Mouse (Mus musculus): Measurements from ENCODE around the gene Tbc1d2b.

Gene Tbc1d2b

DNA sequence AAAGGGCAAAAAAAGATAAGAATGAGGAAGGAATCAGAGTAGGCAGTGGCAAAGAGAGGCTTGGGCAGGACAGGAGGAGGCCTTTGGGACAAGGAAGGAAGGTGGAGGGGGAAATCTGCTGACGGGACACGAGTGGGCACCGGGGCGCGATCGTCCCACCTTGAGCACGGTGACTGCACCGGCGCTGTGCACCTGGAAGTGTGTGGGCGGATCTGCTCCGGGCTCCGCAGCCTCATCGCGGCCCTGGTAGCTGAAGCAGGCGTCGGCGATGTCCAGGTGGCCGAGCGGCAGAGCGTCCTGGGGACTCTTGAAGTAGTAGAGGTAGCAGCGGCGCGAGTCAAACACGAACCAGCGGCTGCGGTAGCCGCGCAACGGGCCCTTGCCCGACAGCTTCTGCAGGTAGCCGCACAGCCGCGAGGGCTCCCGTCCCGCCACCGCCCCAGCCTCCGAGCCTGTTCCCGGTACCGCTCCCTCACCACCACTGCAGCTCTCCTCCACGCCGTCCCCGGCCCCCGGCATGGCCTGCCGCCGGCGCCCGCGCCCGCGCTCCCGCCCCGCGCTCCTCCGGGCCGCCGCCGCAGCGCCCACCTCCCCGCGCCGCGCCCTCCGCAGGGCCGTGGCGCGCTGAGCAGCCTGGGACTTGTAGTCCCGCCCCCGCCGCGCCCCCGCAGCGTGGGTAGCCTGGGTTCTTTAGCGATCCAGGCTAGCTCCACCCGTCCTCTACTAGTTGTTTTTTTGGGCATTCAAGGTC lies at the start of gene Tbc1d2b:
TSS of gene Tbc1d2b (minus strand) at position 612 of the 751 bp plus-strand sequence.
- peak; percentile 86 for ATAC-seq (ENCODE audit: insufficient number of reproducible peaks, low FRiP score, low TSS enrichment)

DNA sequence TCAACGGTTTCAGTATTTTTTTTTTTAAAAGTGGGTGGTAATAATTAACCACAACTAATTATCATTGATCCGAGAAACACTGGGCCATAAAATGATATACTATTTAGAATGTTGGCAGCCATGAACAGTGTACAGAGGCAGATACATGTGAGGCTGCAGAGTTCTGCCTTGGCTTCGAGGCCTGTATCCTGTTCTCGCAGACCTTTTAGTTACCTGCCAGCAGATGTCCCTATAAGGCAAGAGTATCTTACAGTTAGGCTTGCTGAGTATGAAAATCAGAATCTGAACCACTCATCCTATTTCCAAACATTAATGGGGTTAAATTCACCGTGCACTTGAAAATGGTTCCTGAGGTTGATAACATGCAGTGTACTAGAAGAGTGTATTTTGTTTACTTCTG lies 45.7 kb upstream of the Tbc1d2b start:
- peak; percentile 66; the same call in 1 of the 2 replicates for ATAC-seq (ENCODE audit: insufficient number of reproducible peaks, low FRiP score, low TSS enrichment)

DNA sequence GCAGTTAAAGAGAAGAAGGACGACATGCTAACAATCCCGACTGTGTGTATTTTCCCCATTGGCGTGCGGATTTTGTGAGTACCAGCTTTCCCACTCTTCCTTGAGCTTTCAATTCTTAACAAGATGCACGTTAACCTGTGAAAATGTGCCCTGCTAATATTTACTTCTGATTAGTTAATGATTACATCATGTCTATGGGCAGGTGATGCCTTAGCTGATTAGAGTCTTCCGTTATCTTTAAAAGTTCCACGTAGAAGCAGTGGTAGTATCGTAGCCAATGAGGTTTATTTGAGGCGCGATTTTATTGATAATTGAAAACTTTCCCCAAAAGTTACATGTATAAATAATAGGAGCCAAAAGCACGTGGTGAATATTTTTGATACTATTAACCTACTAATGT lies 45.1 kb upstream of the Tbc1d2b start:
- no peak for ATAC-seq (ENCODE audit: insufficient number of reproducible peaks, low FRiP score, low TSS enrichment)

DNA sequence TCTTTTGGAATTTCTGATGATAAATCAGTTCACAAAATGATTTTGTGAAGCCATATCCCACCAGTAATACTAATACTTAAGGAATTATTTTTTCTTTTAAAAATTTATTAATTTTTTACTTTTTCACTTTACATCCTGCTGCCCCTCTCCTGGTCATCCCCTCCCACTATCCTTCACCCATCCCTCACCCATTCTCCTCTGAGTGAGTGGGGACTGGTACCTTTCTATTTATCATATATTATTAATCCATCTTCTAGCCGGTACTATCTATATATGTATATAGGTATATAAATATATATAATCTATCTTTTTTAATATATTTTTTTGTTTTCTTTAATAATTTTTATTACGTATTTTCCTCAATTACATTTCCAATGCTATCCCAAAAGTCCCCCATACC lies 33.6 kb upstream of the Tbc1d2b start:
- ATAC-seq (ENCODE audit: insufficient number of reproducible peaks, low FRiP score, low TSS enrichment), result no peak

DNA sequence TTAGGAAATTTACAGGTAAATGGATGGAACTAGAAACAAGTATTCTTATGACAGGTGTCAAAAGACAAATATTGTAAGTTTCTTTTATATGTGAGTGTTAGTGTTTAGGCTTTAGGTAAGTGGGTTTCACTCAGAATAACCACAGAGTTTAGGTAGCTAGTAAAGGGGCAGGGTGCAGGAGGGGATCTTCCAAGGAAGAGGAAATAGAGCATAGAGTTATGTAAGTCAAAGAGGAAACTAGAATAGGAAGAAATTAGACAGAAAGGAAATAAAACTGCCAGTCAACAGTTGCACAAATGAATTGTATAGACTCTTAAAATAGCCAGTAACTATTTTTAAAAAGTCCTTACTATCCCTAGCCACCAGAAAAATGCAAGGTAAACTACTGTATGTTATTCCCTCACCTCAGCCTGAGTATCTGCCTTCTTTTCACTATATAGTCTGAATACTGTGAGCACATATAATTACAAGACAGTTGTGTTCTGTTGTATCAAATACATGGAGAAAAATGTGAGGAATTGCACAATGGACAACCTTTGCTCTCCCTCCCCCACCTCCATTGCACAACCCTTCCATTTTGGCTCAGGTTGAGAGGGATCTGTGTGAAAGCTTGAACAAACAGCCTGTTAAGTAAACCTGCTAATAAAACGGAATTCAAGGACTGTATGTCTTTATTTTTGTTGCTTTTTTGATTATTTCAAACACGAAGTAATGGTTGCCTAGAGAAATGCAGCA lies 32.7 kb upstream of the Tbc1d2b start:
- ATAC-seq (ENCODE audit: insufficient number of reproducible peaks, low FRiP score, low TSS enrichment), result no peak

DNA sequence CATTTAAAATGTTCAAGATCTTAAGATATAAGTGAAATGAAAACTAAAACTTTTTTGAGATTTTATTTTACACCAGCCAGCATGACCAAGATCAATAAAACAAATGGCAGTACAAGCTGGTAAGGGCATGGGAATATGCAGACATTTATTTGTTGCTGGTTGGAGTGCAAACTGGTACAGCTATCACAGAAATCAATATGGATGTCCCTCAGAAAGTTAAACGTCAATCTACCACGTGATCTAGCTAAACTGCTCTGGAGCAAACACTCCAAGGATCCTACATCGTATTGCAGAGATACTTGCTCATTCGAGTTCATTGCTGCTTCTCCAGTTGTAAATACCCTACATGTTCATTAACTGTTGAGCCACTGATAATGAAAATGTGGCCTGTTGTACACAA lies 32.1 kb upstream of the Tbc1d2b start:
- no peak for ATAC-seq (ENCODE audit: insufficient number of reproducible peaks, low FRiP score, low TSS enrichment)

DNA sequence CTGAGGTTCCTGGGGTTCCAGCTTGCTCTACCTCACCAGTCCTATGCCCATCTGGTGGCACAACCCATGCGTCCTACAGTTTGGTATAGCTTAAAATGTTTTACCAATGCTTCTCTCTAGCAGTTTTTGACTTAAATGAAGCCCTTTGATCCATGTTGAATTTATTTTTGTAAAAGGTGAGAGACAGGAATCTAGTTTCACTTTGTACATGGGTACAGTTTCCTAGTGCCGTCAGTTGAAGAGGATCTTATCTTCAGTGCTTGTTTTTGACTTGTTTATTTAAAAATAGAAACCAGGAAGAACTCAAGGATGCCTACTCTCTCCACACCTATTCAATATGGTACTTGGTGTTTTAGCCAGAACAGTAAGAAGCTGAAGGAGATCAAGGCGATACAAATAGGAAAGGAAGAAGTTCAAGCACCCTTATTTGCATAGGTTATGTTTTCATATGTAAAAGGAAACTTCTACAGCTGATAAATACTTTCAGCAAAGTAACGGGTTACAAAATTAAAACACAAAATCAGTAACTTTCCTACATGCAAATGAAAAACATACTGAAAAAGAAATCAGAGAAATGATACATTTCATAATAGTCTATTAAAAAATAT lies 30.6 kb upstream of the Tbc1d2b start:
- ATAC-seq (ENCODE audit: insufficient number of reproducible peaks, low FRiP score, low TSS enrichment), result no peak

DNA sequence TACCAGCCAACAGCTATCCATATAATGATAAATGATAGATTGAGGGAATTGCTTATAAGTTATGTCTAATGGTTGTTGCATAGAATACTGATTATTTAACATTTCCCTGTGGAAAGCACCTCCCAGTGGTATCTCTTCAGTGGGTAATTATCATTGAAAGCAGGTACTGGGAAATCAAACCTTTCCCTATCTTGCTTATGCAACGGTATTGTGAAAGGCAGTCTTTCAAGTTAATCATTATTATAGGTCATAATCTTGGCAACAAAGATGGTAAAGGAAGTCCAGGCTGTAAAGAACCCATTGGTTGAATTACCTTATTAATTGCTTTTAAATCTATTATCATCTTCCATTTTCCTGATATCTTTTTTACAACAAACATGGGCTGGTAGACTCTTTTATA lies 27.0 kb upstream of the Tbc1d2b start:
- ATAC-seq (ENCODE audit: insufficient number of reproducible peaks, low FRiP score, low TSS enrichment), result no peak

DNA sequence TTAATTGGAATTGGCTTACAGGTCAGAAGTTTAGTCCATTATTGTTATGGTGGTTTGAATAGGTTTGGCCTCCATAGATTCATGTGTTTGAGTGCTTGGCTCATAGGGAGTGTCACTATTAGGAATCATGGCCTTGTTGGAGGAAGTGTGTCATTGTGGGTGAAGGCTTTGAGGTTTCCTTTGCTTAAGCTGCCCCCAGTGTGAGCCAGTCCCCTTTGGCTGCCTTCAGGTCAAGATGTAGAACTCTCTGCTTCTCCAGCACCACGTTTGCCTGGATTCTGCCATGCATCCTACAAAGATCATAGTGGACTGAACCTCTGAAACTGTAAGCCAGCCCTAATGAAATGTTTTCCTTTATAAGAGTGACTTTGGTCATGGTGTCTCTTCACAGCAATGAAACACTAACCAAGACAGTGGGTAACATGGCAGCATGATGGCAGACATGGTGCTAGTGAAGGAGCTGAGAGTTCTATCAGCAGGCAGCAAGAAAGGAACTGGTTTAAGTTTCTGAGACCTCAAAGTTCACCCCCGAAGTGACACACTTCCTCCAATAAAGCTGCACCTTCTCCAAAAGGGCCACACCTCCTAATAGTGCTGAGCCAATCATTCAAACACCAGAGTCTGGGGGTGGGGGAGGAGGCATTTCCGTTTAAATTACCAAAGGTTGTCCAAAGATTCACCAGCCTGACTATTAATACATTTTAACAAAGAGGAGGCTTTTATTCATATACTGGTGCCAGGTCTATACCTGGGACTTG lies 23.2 kb upstream of the Tbc1d2b start:
- no peak for ATAC-seq (ENCODE audit: insufficient number of reproducible peaks, low FRiP score, low TSS enrichment)

DNA sequence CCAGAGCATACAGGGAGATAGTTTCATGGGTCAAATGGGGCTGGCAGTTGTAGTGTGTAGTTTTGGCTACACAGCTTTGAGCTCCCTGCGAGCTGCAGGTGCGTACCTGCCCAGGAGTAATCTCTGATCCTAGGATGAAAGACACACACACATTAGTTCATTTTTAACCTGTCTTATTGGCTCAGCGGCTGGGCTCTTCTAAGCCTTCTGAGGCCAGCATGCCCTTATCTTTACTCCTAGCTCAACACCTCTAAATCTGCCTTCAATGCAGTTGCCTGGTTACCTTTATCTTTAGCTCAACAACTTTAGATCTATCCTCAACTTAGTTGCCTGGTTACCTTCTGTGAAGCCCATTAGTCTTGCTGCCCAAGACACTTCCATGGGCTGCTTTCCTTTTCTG lies 7.8 kb upstream of the Tbc1d2b start:
- no peak for ATAC-seq (ENCODE audit: insufficient number of reproducible peaks, low FRiP score, low TSS enrichment)

DNA sequence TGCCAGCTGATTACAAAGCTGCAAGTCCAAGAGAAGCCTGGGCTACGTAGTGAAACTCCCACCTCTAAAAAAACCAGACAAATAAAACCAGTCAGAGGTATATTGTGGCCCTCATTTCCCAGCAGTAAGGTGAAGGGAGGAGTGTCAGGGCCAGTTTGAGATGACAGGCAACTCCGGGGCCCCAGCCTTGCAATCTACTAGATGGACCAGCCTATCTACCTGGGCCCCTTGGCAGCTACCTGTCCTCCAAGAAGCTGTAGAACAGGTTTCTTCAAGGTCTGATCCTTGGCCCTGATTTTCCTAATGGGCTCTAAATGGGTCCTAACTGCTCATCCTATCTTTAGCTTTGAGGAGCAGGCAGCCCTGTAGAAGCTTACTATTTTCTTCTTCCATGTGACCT lies 7.3 kb upstream of the Tbc1d2b start:
- ATAC-seq (ENCODE audit: insufficient number of reproducible peaks, low FRiP score, low TSS enrichment), result no peak

DNA sequence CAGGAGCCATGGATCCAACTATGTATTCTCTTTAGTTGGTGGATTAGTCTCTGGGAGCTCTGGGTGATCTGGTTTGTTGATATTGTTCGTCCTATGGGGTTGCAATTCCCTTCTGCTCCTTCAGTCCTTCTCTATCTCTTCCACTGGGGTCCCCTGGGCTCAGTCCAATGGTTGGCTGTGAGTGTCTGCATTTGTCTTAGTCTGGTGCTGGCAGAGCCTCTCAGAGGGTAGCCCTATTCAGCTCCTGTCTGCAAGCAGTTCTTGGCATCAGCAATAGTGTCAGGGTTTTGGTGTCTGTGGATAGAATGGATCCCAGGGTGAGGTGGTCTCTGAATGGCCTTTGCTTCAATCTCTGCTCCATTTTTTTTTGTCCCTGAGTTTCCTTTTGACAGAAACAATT lies 6.2 kb upstream of the Tbc1d2b start:
- ATAC-seq (ENCODE audit: insufficient number of reproducible peaks, low FRiP score, low TSS enrichment), result no peak

DNA sequence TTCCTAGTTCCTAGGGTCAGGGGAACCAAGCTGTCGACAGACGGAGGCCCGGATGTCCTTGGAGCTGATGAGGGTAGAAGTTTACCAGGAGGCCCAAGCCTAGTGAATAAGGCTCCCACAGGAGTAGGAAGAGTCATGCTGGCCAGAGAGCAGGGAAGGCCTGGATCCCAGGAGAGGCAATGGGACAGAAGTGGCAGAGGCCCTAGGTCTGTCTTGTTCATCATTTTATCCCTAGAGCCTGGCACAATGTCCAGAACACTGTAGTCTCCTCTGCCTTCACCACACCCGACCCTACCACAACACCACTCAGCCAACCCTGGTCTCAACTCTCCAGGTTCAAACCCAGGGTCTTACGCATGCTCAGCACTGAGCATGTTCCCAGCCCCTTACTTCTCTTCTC lies 5.3 kb upstream of the Tbc1d2b start:
- ATAC-seq (ENCODE audit: insufficient number of reproducible peaks, low FRiP score, low TSS enrichment), result no peak

DNA sequence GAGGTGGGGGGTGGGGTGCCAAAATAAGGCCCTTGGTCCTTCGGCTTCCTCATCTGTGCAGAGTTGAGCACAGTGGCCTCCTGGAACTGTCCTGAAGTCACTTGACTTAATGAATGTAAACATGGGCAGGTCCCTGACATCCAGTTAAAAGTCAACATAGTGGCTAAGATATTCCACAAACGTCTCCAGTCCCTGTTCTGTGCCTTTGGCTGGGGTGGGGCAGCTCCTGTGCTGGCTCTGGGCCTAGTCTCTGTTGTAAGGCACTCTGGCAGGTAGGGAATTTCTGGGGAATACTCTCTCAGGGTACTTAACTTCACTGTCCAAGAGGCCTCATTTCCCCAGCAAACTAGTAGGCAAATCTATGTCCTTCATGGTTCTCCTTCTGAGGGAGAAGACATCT lies 4.9 kb upstream of the Tbc1d2b start:
- no peak for ATAC-seq (ENCODE audit: insufficient number of reproducible peaks, low FRiP score, low TSS enrichment)

DNA sequence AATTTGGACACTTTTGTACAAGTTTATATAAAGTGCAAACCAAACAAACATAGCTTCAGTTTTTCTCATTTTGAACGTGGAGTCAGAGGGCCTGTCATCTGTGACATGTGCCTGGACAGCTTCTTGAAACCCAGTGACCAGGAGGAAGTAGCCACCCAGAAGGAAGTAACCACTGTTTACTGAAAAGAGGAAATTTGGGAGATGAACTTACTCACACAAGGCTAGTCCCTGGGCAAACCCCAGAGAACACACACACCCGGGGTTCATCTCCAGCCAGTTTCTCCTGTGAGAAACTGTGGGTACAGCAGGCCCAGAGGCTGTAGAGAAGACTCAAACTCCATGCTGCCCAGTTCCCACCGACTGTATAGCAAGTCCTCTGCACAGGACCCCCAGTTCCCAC lies 3.9 kb upstream of the Tbc1d2b start:
- no peak for ATAC-seq (ENCODE audit: insufficient number of reproducible peaks, low FRiP score, low TSS enrichment)

DNA sequence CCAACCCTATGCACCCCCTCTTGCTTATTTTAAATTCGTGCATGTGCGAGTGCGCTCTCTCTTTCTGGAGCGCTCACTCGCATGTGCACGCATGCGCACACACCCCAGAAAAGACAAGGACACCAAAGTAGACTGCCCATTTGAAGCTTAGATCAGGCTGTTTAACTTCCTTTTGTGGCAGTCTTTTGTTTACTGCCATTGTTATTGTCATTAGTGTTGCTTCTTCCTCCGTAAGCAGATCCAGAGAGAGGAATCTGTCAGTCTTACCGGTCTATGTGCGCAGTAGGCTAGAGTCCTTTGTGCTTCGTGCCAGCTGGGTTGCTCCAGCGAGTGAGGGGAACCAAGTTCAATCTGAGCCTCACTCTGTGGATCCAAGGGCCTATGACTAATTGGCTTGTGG lies 1.7 kb upstream of the Tbc1d2b start:
- ATAC-seq (ENCODE audit: insufficient number of reproducible peaks, low FRiP score, low TSS enrichment), result no peak

DNA sequence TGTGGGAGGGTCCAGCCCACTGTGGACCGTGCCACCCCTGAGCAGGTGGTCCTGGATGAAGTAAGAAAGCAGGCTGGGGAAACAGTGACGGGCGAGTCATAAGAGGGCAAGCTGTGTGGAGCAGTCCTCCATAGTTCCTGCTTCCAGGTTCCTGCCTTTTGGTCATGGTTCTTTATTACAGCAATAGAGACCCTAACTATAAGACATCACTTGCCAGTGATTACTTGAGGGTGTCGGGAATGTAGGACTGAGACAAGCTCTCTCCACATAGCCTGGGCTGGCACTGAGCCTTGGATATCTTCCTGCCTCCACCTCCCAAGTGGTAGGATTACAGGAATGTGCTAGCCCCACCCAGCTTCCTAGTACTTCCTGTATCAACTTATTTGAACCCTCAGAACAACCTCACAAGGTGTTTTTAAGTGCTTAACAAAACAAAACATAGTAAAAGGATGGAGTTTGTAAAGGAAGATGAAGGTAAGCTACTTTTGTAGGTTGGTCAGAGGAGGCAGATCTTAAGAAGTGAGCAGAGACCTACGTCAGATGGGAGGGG lies 1.0 kb upstream of the Tbc1d2b start:
- ATAC-seq (ENCODE audit: insufficient number of reproducible peaks, low FRiP score, low TSS enrichment), result no peak

DNA sequence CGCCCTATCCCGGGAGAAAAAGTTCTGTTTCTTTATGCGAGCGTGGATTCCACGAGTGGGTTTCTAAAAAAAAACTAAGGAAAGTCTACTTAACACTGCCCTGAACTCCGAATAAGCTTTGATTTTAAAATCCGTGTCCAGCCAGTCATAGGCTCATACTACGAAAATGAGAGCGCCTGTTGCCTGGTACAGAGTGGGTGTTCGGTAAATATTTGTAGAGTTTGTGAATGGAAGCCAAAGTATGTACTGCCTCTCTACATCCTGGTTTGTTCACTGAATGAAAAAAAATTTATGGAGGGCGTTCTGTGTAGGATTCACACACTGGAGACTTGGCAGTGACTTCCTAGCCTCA lies 316 bp upstream of the Tbc1d2b start:
- ATAC-seq (ENCODE audit: insufficient number of reproducible peaks, low FRiP score, low TSS enrichment), result no peak; the same call in 1 of the 2 replicates

DNA sequence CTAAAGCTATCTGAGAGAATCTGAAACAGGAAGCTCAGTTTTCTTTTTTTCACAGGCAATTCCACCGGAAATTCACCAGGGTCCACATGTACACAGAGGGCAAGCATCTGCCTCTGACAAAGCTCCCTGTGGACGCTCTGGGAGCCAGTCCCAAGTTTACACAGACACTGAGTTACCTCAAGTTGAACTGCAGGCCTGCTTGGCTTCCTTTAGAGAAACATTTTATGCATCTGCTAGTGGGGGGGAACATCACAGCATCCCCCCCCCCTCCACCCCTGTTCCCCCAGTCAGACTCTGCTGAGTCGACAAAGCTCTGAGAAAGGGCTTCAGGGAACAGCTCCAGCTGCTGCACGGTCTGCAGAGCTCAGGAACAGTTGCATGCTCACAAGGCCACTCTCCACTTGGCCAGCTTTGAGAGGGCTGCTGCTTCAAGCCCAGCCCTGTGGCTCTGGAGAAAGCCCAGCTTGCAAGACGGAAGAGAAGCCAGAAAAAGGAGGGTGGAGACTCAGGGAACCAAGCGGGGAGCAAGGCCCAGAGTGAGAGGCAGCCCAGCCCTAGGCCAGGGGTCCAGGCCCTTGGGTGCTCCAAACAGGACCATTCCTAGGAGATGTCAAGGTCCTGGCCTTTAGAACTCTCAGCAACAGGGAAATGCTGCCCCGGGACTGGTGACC lies 1.5 kb downstream of the Tbc1d2b start:
- ATAC-seq (ENCODE audit: insufficient number of reproducible peaks, low FRiP score, low TSS enrichment), result no peak

DNA sequence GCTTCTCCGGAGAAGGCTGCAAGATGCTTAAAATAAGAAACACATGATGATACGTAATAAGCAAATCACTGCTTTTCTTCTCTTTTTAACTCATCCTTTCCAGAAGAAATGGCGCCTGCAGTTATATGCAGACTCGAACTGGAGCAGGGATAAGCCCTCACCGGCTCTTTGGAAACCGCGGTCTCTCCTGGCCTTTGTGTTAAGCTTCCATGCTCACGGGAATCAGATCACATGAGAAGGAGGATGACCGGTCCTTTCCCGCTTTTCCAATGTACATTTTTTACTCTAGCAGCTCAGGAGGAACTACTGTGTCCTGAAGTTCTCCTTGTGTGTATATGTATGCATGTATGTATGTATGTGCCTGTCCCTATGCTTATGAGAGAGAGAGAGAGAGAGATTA lies 3.7 kb downstream of the Tbc1d2b start:
- no peak for ATAC-seq (ENCODE audit: insufficient number of reproducible peaks, low FRiP score, low TSS enrichment)

Data from cerebellum, adult (tissue).